Mouse (Mus musculus) E14TG2a.4 (cell line): ENCODE results near the gene Bbs4.
"Not testable (repeated sequence)": the region's sequence is repeated elsewhere in the genome, so short reads cannot be mapped to it uniquely, and the experiment has no call there.

Experiments
- CTCF ChIP-seq: conservative IDR thresholded peaks from 2 replicates; pipeline ENCODE4 v1.5.1; 2014; ENCODE audit warnings: low read length
- NANOG ChIP-seq: IDR thresholded peaks from 2 replicates; pipeline ENCODE4 v1.6.1; 2014; ENCODE audit warnings: borderline replicate concordance, low read length, mixed read lengths
- POU5F1 ChIP-seq: IDR thresholded peaks from 2 replicates; pipeline ENCODE4 v1.6.1; 2014; ENCODE audit warnings: low read length, borderline replicate concordance

GRCm38 (mm10) chr9:59358041-59358440, 4.7 kb upstream of the Bbs4 start:
- TF ChIP-seq CTCF, POU5F1, NANOG: not testable (repeated sequence)
